Mouse (Mus musculus): Measurements from ENCODE around the gene Nxpe5. TPM values are rescaled to one million over a fixed set of nuclear protein-coding genes. Genes with fewer than 3 reads are reported as not detected.

Nxpe5 gene
- polyA plus RNA-seq, 1 experiment = 0.14 TPM

- Histone ChIP-seq H3K27me3 (ENCODE audit: control insufficient read depth, insufficient read depth, low read length) (no peaks in the 10 kb centered on the region), H3K36me3 (ENCODE audit: control insufficient read depth, insufficient read depth, low read length) (peaks cover 1% of the 10 kb centered on the region), H3K4me3 (ENCODE audit: control insufficient read depth, low read depth, low read length) (no peak overlapping the region), H3K27ac (ENCODE audit: control insufficient read depth, insufficient read depth, low read depth, low read length) (no peak overlapping the region), H3K4me1 (ENCODE audit: control insufficient read depth, insufficient read depth, low read length) (no peaks in the 10 kb centered on the region)
- TF ChIP-seq POLR2A (IDR thresholded peaks at IDR 0.05; ENCODE audit: control insufficient read depth, low read depth, low read length) = no peak
- no peak for TF ChIP-seq CTCF (IDR thresholded peaks at IDR 0.05; ENCODE audit: control insufficient read depth, insufficient read depth, insufficient replicate concordance, low read depth, low read length)
These were observed 65.9 kb downstream of the Nxpe5 start for GRCm38 (mm10) chr5:138291638-138292037.

DNA sequence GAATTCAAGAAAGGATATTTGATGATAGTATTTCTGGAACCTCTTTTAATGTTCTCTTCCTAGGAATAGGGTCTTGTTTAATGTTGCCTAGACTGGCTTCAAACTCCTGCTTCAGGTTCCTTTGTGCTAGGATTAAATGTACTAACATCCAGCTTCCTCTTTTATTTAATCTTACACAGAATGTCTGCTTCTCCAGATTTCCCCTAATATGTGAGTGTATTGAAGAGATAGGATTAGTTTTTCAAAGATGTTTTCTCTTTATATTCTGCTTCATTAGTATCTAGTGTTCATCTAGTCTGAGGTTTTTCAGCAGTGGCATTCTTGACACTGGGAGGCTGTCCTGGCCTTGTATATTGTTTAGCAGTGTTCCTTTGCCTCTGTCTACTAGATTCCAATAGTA is 68.5 kb downstream of the Nxpe5 start:
- Histone ChIP-seq H3K4me3 (ENCODE audit: control insufficient read depth, low read depth, low read length) (no peak overlapping the region), H3K27ac (ENCODE audit: control insufficient read depth, insufficient read depth, low read depth, low read length) (no peak overlapping the region), H3K27me3 (ENCODE audit: control insufficient read depth, insufficient read depth, low read length) (no peaks in the 10 kb centered on the region), H3K36me3 (ENCODE audit: control insufficient read depth, insufficient read depth, low read length) (peaks cover 6% of the 10 kb centered on the region), H3K4me1 (ENCODE audit: control insufficient read depth, insufficient read depth, low read length) (no peaks in the 10 kb centered on the region)
- TF ChIP-seq POLR2A (IDR thresholded peaks at IDR 0.05; ENCODE audit: control insufficient read depth, low read depth, low read length) (no peak), CTCF (IDR thresholded peaks at IDR 0.05; ENCODE audit: control insufficient read depth, insufficient read depth, insufficient replicate concordance, low read depth, low read length) (no peak)

- Histone ChIP-seq H3K27ac (ENCODE audit: control insufficient read depth, insufficient read depth, low read depth, low read length) (no peak overlapping the region), H3K36me3 (ENCODE audit: control insufficient read depth, insufficient read depth, low read length) (peaks cover 15% of the 10 kb centered on the region), H3K4me3 (ENCODE audit: control insufficient read depth, low read depth, low read length) (no peak overlapping the region), H3K27me3 (ENCODE audit: control insufficient read depth, insufficient read depth, low read length) (no peaks in the 10 kb centered on the region), H3K4me1 (ENCODE audit: control insufficient read depth, insufficient read depth, low read length) (no peaks in the 10 kb centered on the region)
- TF ChIP-seq CTCF (IDR thresholded peaks at IDR 0.05; ENCODE audit: control insufficient read depth, insufficient read depth, insufficient replicate concordance, low read depth, low read length) (no peak), POLR2A (IDR thresholded peaks at IDR 0.05; ENCODE audit: control insufficient read depth, low read depth, low read length) (no peak)
These were observed 73.9 kb downstream of the Nxpe5 start for GRCm38 (mm10) chr5:138299613-138300012.

Other genes starting within 250 kb of the Nxpe5 start
- 0.12 and 0.51 TPM in 2 replicates for gene Azgp1, start 244.4 kb upstream of the Nxpe5 start, polyA plus RNA-seq (2012; rRNA removed)
- gene Smok3a, start 204.6 kb upstream of the Nxpe5 start, polyA plus RNA-seq (2012; rRNA removed) = 9.6 and 11.7 TPM in 2 replicates
- gene Smok3b, start 204.5 kb upstream of the Nxpe5 start, polyA plus RNA-seq (2012; rRNA removed) = 13.1 and 13.5 TPM in 2 replicates
- 9.7 and 10.4 TPM in 2 replicates for gene Smok3c, start 172.7 kb upstream of the Nxpe5 start, polyA plus RNA-seq (2012; rRNA removed)
- 3.4 and 4.0 TPM in 2 replicates for gene Zkscan1, start 140.8 kb upstream of the Nxpe5 start, polyA plus RNA-seq (2012; rRNA removed)
- gene Zscan21, start 109.0 kb upstream of the Nxpe5 start, polyA plus RNA-seq (2012; rRNA removed) = 51.4 and 58.2 TPM in 2 replicates
- gene Zfp113, start 70.2 kb upstream of the Nxpe5 start, polyA plus RNA-seq (2012; rRNA removed) = 1.8 and 2.2 TPM in 2 replicates
- gene Cops6, start 64.8 kb upstream of the Nxpe5 start, polyA plus RNA-seq (2012; rRNA removed) = 148 and 160 TPM in 2 replicates
- gene Ap4m1, start 53.9 kb upstream of the Nxpe5 start, polyA plus RNA-seq (2012; rRNA removed) = 65.6 and 70.3 TPM in 2 replicates
- 93.6 and 96.0 TPM in 2 replicates for gene Mcm7, start 53.5 kb upstream of the Nxpe5 start, polyA plus RNA-seq (2012; rRNA removed)
- 141 and 154 TPM in 2 replicates for gene Taf6, start 38.4 kb upstream of the Nxpe5 start, polyA plus RNA-seq (2012; rRNA removed)
- gene Cnpy4, start 38.4 kb upstream of the Nxpe5 start, polyA plus RNA-seq (2012; rRNA removed) = 1.6 and 1.7 TPM in 2 replicates
- 5.4 and 6.2 TPM in 2 replicates for gene Mblac1, start 31.6 kb upstream of the Nxpe5 start, polyA plus RNA-seq (2012; rRNA removed)
- 23.2 and 28.3 TPM in 2 replicates for gene Lamtor4, start 29.6 kb downstream of the Nxpe5 start, polyA plus RNA-seq (2012; rRNA removed)
- 60.7 and 63.1 TPM in 2 replicates for gene BC037034, start 38.1 kb downstream of the Nxpe5 start, polyA plus RNA-seq (2012; rRNA removed)
- gene Gal3st4, start 46.9 kb downstream of the Nxpe5 start, polyA plus RNA-seq (2012; rRNA removed) = 0.10 TPM in 2 replicates
- gene Gm43720, start 54.1 kb downstream of the Nxpe5 start, polyA plus RNA-seq (2012; rRNA removed) = not detected in 2 replicates
- gene Gpc2, start 54.1 kb downstream of the Nxpe5 start, polyA plus RNA-seq (2012; rRNA removed) = 18.6 and 22.7 TPM in 2 replicates
- gene Stag3, start 54.3 kb downstream of the Nxpe5 start, polyA plus RNA-seq (2012; rRNA removed) = 201 and 224 TPM in 2 replicates
- 1.4 and 1.5 TPM in 2 replicates for gene Pvrig, start 116.1 kb downstream of the Nxpe5 start, polyA plus RNA-seq (2012; rRNA removed)
- 2.5 and 2.9 TPM in 2 replicates for gene Zfp157, start 215.6 kb downstream of the Nxpe5 start, polyA plus RNA-seq (2012; rRNA removed)